Mouse (Mus musculus) intestine, postnatal 0 days (tissue): ENCODE data around the gene Cldn3. TPM values are rescaled to one million over a fixed set of nuclear protein-coding genes. Genes with fewer than 3 reads are reported as not detected.

Experiments
- ATAC-seq: fragments of 200-750 bp; cut with Nextera tagmentation; 2 replicates; pipeline ENCODE4 v1.8.0; 2017; ENCODE audit warnings: mild to moderate bottlenecking, moderate TSS enrichment, moderate library complexity
- H3K27ac ChIP-seq: fragments of 300-500 bp; sonication (generic); 2 replicates; pipeline ENCODE4 v1.5.1; 2014; ENCODE audit warnings: mild to moderate bottlenecking, low read depth, low read length, moderate library complexity
- H3K27me3 ChIP-seq: fragments of 300-500 bp; sonication (generic); replicated peaks from 2 replicates; pipeline ENCODE4 v1.6.1; 2014; ENCODE audit warnings: low read length, mixed read lengths; ENCODE audit not compliant: control insufficient read depth, insufficient read depth
- H3K36me3 ChIP-seq: fragments of 300-500 bp; sonication (generic); 2 replicates; pipeline ENCODE4 v1.6.1; 2014; ENCODE audit warnings: mild to moderate bottlenecking, moderate library complexity; ENCODE audit not compliant: control insufficient read depth, insufficient read depth
- H3K4me1 ChIP-seq: fragments of 300-500 bp; sonication (generic); replicated peaks from 2 replicates; pipeline ENCODE4 v1.6.1; 2014; ENCODE audit warnings: antibody characterized with exemption, low read length, mixed read lengths; ENCODE audit not compliant: control insufficient read depth, insufficient read depth
- H3K4me2 ChIP-seq: fragments of 300-500 bp; sonication (generic); replicated peaks from 2 replicates; pipeline ENCODE4 v1.6.1; 2014; ENCODE audit warnings: low read depth, mild to moderate bottlenecking, moderate library complexity
- H3K4me3 ChIP-seq: fragments of 300-500 bp; sonication (generic); 2 replicates; pipeline ENCODE4 v1.5.1; 2014; ENCODE audit warnings: low read depth, low read length
- H3K9ac ChIP-seq: fragments of 300-500 bp; sonication (generic); 2 replicates; pipeline ENCODE4 v1.6.1; 2014; ENCODE audit warnings: mild to moderate bottlenecking, low read depth, low read length
- H3K9me3 ChIP-seq: fragments of 300-500 bp; sonication (generic); 2 replicates; pipeline ENCODE4 v1.6.1; 2016; ENCODE audit warnings: mixed run types; ENCODE audit not compliant: control insufficient read depth
- CTCF ChIP-seq: sonication (generic); IDR thresholded peaks from 2 replicates; pipeline ENCODE4 v1.5.1; 2016; ENCODE audit warnings: low read depth, mild to moderate bottlenecking, control low read depth, antibody characterized with exemption, moderate library complexity
- WGBS: fragments of 180-500 bp; shearing (Covaris S2); extraction: QIAGEN DNeasy Blood & Tissue Kit; methylation state at CpG from one replicate; pipeline ENCODE4 v1.1.7; 2014; 5-methylcytosine and 5-hydroxymethylcytosine counted together
- polyA plus RNA-seq: library from polyadenylated mRNA; unstranded; fragments of >200 nt; fragmentation: Nextera tagmentation; extraction: Ambion mirVana; gene quantifications from 2 replicates; pipeline ENCODE4 v1.2.1, GENCODE M21; 2015

The Cldn3 gene
- polyA plus RNA-seq, 1 experiment from 2014 or later: 116 TPM

- TF ChIP-seq CTCF: no peak
- ATAC-seq: peak; percentile 54
- H3K27ac ChIP-seq: peak overlapping the region; percentile 86
- WGBS: 6% methylated on average over 19 of the region's 19 CpGs
- peaks cover 15% of the 10 kb centered on the region; the same call in 1 of the 2 replicates for H3K4me1 ChIP-seq
- no peaks in the 10 kb centered on the region for H3K9me3 ChIP-seq
- H3K4me3 ChIP-seq: peak overlapping the region; percentile 21
- H3K27me3 ChIP-seq: no peaks in the 10 kb centered on the region
- H3K4me2 ChIP-seq: peak overlapping the region; percentile 64
- H3K36me3 ChIP-seq: no peaks in the 10 kb centered on the region
- peak overlapping the region; percentile 48 for H3K9ac ChIP-seq
Observed at GRCm38 (mm10) chr5:134951053-134951884, 34.7 kb upstream of the Cldn3 start.

GRCm38 (mm10) chr5:134955491-134955890, 30.5 kb upstream of the Cldn3 start:
- Histone ChIP-seq H3K4me1 (peaks cover 7% of the 10 kb centered on the region; the same call in 1 of the 2 replicates), H3K27ac (no peak overlapping the region), H3K9ac (no peak overlapping the region), H3K36me3 (no peaks in the 10 kb centered on the region), H3K9me3 (no peaks in the 10 kb centered on the region), H3K27me3 (no peaks in the 10 kb centered on the region), H3K4me2 (no peak overlapping the region), H3K4me3 (no peak overlapping the region)
- 62% methylated on average over 5 of the region's 5 CpGs for WGBS
- no peak for TF ChIP-seq CTCF
- no peak for ATAC-seq

GRCm38 (mm10) chr5:134959114-134959513, 26.9 kb upstream of the Cldn3 start:
- no peak overlapping the region for H3K4me2 ChIP-seq
- ATAC-seq: peak; percentile 96
- H3K27ac ChIP-seq: peak overlapping the region; percentile 79
- no peak overlapping the region for H3K9ac ChIP-seq
- H3K9me3 ChIP-seq: no peaks in the 10 kb centered on the region
- H3K27me3 ChIP-seq: no peaks in the 10 kb centered on the region
- H3K4me3 ChIP-seq: no peak overlapping the region
- WGBS: 45% methylated on average over 7 of the region's 7 CpGs
- H3K36me3 ChIP-seq: no peaks in the 10 kb centered on the region
- no peak for TF ChIP-seq CTCF
- no peaks in the 10 kb centered on the region for H3K4me1 ChIP-seq

GRCm38 (mm10) chr5:134960430-134960829, 25.6 kb upstream of the Cldn3 start:
- H3K9me3 ChIP-seq: no peaks in the 10 kb centered on the region
- no peak overlapping the region for H3K9ac ChIP-seq
- no peak overlapping the region for H3K4me2 ChIP-seq
- no peak overlapping the region for H3K27ac ChIP-seq
- H3K27me3 ChIP-seq: no peaks in the 10 kb centered on the region
- WGBS: 77% methylated on average over 2 of the region's 2 CpGs
- H3K36me3 ChIP-seq: no peaks in the 10 kb centered on the region
- H3K4me3 ChIP-seq: no peak overlapping the region
- no peak for TF ChIP-seq CTCF
- ATAC-seq: no peak
- no peaks in the 10 kb centered on the region for H3K4me1 ChIP-seq

GRCm38 (mm10) chr5:134961519-134961918, 24.5 kb upstream of the Cldn3 start:
- WGBS: 81% methylated on average over 2 of the region's 2 CpGs
- Histone ChIP-seq H3K27me3 (no peaks in the 10 kb centered on the region), H3K9ac (no peak overlapping the region), H3K27ac (no peak overlapping the region), H3K9me3 (no peaks in the 10 kb centered on the region), H3K4me2 (no peak overlapping the region), H3K4me3 (no peak overlapping the region), H3K4me1 (no peaks in the 10 kb centered on the region), H3K36me3 (no peaks in the 10 kb centered on the region)
- no peak for ATAC-seq
- no peak for TF ChIP-seq CTCF

- Histone ChIP-seq H3K9ac (no peak overlapping the region), H3K36me3 (no peaks in the 10 kb centered on the region), H3K4me2 (no peak overlapping the region), H3K27ac (no peak overlapping the region), H3K4me1 (0 out of 2 replicates have a peak, but pooled peaks cover 6% of the 10 kb centered on the region), H3K27me3 (no peaks in the 10 kb centered on the region), H3K4me3 (no peak overlapping the region), H3K9me3 (no peaks in the 10 kb centered on the region)
- ATAC-seq: no peak
- 10% methylated on average over 5 of the region's 5 CpGs for WGBS
- TF ChIP-seq CTCF: peak; percentile 46
Observed at GRCm38 (mm10) chr5:134963546-134963945, 22.5 kb upstream of the Cldn3 start.
